Mouse (Mus musculus) liver, embryonic 14.5 days (tissue): ENCODE results near the gene Shank2. TPM values are rescaled to one million over a fixed set of nuclear protein-coding genes. Genes with fewer than 3 reads are reported as not detected.

Experiments used
- ATAC-seq: fragments of 200-750 bp; cut with Nextera tagmentation; 2 replicates; pipeline ENCODE4 v1.8.0; 2017; ENCODE audit warnings: moderate number of reproducible peaks, mild to moderate bottlenecking, moderate library complexity; ENCODE audit not compliant: insufficient read depth
- DNase-seq, 3 experiments: peaks; one replicate each; pipeline ENCODE4 v3.0.0-alpha.2; 2012 to 2013; ENCODE audit warnings: low read depth in 3 of 3, low spot score in 3 of 3
- H3K27ac ChIP-seq: fragments of 300-500 bp; sonication (generic); 2 replicates; pipeline ENCODE4 v1.5.1; 2014; ENCODE audit warnings: moderate library complexity, mild to moderate bottlenecking, control low read depth, inconsistent platforms
- H3K27me3 ChIP-seq: fragments of 300-500 bp; sonication (generic); 2 replicates; pipeline ENCODE4 v1.6.1; 2014; ENCODE audit warnings: mild to moderate bottlenecking, low read length, moderate library complexity; ENCODE audit not compliant: control insufficient read depth, insufficient read depth
- H3K36me3 ChIP-seq: fragments of 300-500 bp; sonication (generic); replicated peaks from 2 replicates; pipeline ENCODE4 v1.6.1; 2014; ENCODE audit warnings: low read depth; ENCODE audit not compliant: control insufficient read depth, insufficient read depth
- H3K4me1 ChIP-seq, 2 experiments: fragments of 200-500 bp in 1 of 2; fragments of 300-500 bp in 1 of 2; sonication (generic) in 1 of 2; replicated peaks; 2 replicates each; pipeline ENCODE4 v1.6.1; 2012 to 2014; ENCODE audit warnings: antibody characterized with exemption in 1 of 2, inconsistent platforms in 1 of 2, low read length in 1 of 2; ENCODE audit not compliant: control insufficient read depth in 2 of 2, insufficient read depth in 2 of 2
- H3K4me2 ChIP-seq: fragments of 300-500 bp; sonication (generic); 2 replicates; pipeline ENCODE4 v1.6.1; 2014; ENCODE audit warnings: low read depth, mild to moderate bottlenecking, control low read depth, moderate library complexity
- H3K4me3 ChIP-seq, 2 experiments: fragments of 200-500 bp in 1 of 2; fragments of 300-500 bp in 1 of 2; sonication (generic) in 1 of 2; 2 replicates each; pipeline ENCODE4 v1.5.1; 2012 to 2014; ENCODE audit warnings: low read depth in 2 of 2, low read length in 2 of 2, mild to moderate bottlenecking in 2 of 2, control low read depth in 1 of 2, inconsistent platforms in 1 of 2, moderate library complexity in 1 of 2; ENCODE audit not compliant: insufficient read depth in 1 of 2
- H3K9ac ChIP-seq: fragments of 300-500 bp; sonication (generic); replicated peaks from 2 replicates; pipeline ENCODE4 v1.6.1; 2014; ENCODE audit warnings: mild to moderate bottlenecking, control low read depth, moderate library complexity
- H3K9me3 ChIP-seq: fragments of 300-500 bp; sonication (generic); 2 replicates; pipeline ENCODE4 v1.6.1; 2016; ENCODE audit warnings: low read length, mixed read lengths; ENCODE audit not compliant: control insufficient read depth
- CTCF ChIP-seq: IDR thresholded peaks from 2 replicates; pipeline ENCODE4 v1.5.1; 2016; ENCODE audit warnings: antibody characterized with exemption, low read depth, control low read depth
- EP300 ChIP-seq: IDR thresholded peaks from 2 replicates; pipeline ENCODE4 v1.6.1; 2016; ENCODE audit warnings: antibody characterized with exemption, low read depth
- WGBS: fragments of 180-500 bp; shearing (Covaris S2); extraction: QIAGEN DNeasy Blood & Tissue Kit; methylation state at CpG from one replicate; pipeline ENCODE4 v1.1.7; 2014; ENCODE audit not compliant: insufficient replicate concordance; 5-methylcytosine and 5-hydroxymethylcytosine counted together
- polyA plus RNA-seq, 2 experiments: library from polyadenylated mRNA; depleted of rRNA in 1 of 2; stranded (reverse) in 1 of 2; unstranded in 1 of 2; fragments of >200 nt; fragmentation: Nextera tagmentation in 1 of 2; extraction: Ambion mirVana in 1 of 2; gene quantifications; 2 replicates each; pipeline versions ENCODE4 v1.2.1 to v1.2.3; 2012 to 2014

Gene Shank2
- polyA plus RNA-seq, 2 experiments = 0.17 to 0.35 TPM

- 68% methylated on average over 9 of the region's 9 CpGs for WGBS
- Histone ChIP-seq H3K4me2 (no peak overlapping the region), H3K4me3 (no peak overlapping the region), H3K9ac (no peak overlapping the region), H3K4me1 (no peaks in the 10 kb centered on the region), H3K9me3 (no peaks in the 10 kb centered on the region), H3K27ac (no peak overlapping the region), H3K27me3 (no peaks in the 10 kb centered on the region), H3K36me3 (no peaks in the 10 kb centered on the region)
- no peak for TF ChIP-seq EP300
- no peak for TF ChIP-seq CTCF
- ATAC-seq (no peak), DNase-seq (no peak)
These were observed 169.0 kb downstream of the Shank2 start for GRCm38 (mm10) chr7:144170686-144171085.

- H3K36me3 ChIP-seq = no peaks in the 10 kb centered on the region
- DNase-seq (no peak), ATAC-seq (no peak)
- H3K4me2 ChIP-seq = no peak overlapping the region
- H3K9me3 ChIP-seq = no peaks in the 10 kb centered on the region
- 65% methylated on average over 6 of the region's 6 CpGs for WGBS
- no peak for TF ChIP-seq EP300
- TF ChIP-seq CTCF = no peak
- H3K4me3 ChIP-seq = no peak overlapping the region
- H3K9ac ChIP-seq = no peak overlapping the region
- H3K27me3 ChIP-seq = no peaks in the 10 kb centered on the region
- H3K27ac ChIP-seq = no peak overlapping the region
- H3K4me1 ChIP-seq = no peaks in the 10 kb centered on the region
These were observed 172.1 kb downstream of the Shank2 start for GRCm38 (mm10) chr7:144173869-144174268.

GRCm38 (mm10) chr7:144174329-144174728 lies 172.6 kb downstream of the Shank2 start:
- 56% methylated on average over 14 of the region's 14 CpGs for WGBS
- H3K4me1 ChIP-seq = no peaks in the 10 kb centered on the region
- no peaks in the 10 kb centered on the region for H3K27me3 ChIP-seq
- ATAC-seq (no peak), DNase-seq (no peak)
- TF ChIP-seq CTCF (no peak), EP300 (no peak)
- H3K27ac ChIP-seq = no peak overlapping the region
- no peaks in the 10 kb centered on the region for H3K36me3 ChIP-seq
- H3K4me3 ChIP-seq = no peak overlapping the region
- H3K9ac ChIP-seq = no peak overlapping the region
- no peaks in the 10 kb centered on the region for H3K9me3 ChIP-seq
- H3K4me2 ChIP-seq = no peak overlapping the region

GRCm38 (mm10) chr7:144175025-144175424 lies 173.3 kb downstream of the Shank2 start:
- WGBS = 22% methylated on average over 7 of the region's 7 CpGs
- Histone ChIP-seq H3K4me1 (no peaks in the 10 kb centered on the region), H3K4me2 (no peak overlapping the region), H3K4me3 (no peak overlapping the region), H3K36me3 (no peaks in the 10 kb centered on the region), H3K9ac (no peak overlapping the region), H3K9me3 (no peaks in the 10 kb centered on the region), H3K27ac (no peak overlapping the region), H3K27me3 (no peaks in the 10 kb centered on the region)
- DNase-seq (no peak), ATAC-seq (no peak)
- TF ChIP-seq EP300 (no peak), CTCF (no peak)

- Histone ChIP-seq H3K9ac (no peak overlapping the region), H3K4me3 (no peak overlapping the region), H3K4me1 (no peaks in the 10 kb centered on the region), H3K4me2 (no peak overlapping the region), H3K9me3 (no peaks in the 10 kb centered on the region), H3K27me3 (no peaks in the 10 kb centered on the region), H3K36me3 (no peaks in the 10 kb centered on the region), H3K27ac (no peak overlapping the region)
- ATAC-seq = no peak
- no peak for TF ChIP-seq CTCF
- TF ChIP-seq EP300 = no peak
- DNase-seq = no peak
- WGBS = 14% methylated on average over 40 of the region's 40 CpGs
These were observed 173.9 kb downstream of the Shank2 start for GRCm38 (mm10) chr7:144175481-144176233.
